Mouse (Mus musculus) activated CD4-positive, CD25-positive, alpha-beta regulatory T cell (primary cell): ENCODE measurements around the gene Sppl2a. TPM values are rescaled to one million over a fixed set of nuclear protein-coding genes. Genes with fewer than 3 reads are reported as not detected.

Source experiments
- polyA plus RNA-seq, 2 experiments: library from polyadenylated mRNA; unstranded; fragments of 100-300 nt; shearing (Covaris generic); gene quantifications; one replicate each; pipeline ENCODE4 v1.2.1; 2017

Sppl2a gene
- 10 to 100 TPM; 54.4 to 69.6 TPM for polyA plus RNA-seq

DNA sequence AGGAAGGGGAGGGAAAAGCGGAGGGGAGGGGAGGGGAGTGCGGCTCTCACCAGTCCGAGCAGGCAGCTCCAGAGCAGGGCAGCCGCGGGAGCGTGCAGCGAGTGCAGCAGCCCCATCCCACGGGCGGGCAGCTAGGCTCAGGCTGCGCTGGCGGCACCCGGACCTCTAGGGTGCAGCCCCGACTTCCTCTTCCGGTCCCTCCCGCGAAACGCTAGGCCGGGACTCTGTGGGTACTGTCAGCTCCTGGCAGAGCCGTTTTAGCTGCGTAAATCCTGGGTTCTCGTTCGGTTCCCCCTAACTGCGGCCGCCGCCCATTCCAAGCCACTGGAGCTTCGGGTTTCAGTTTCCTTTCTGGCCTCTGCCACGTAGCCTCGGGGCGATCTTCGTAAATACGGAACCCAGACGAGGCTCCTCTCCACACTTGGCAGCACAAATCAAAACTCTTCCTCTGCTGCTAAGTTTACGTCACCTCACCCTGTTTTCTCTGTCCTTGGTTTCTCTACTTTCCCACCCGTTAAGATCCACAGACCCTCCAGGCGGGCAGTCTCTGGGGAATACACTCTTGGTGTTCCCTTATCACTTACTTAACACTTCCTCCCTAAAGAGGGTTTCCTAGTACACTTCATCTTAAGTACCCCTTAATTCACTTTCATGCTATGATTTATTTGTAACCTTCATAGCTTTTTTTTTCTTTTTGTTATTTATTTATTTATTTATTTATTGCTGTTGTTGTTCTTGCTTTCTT, at the start of gene Sppl2a:
Gene Sppl2a, minus strand, starts transcription at position 339 of the 745 bp plus-strand sequence.

GRCm38 (mm10) chr2:126875871-126876796, 56.9 kb downstream of the Sppl2a start, which contains the start of gene Trpm7:
Gene Trpm7 (minus strand): TSS chr2:126876230.

Other genes with a start within 250 kb of the Sppl2a start
- 10 to 100 TPM; 39.2 to 41.5 TPM for gene Usp8, start 225.9 kb downstream of the Sppl2a start, polyA plus RNA-seq
- gene Usp50, start 149.8 kb downstream of the Sppl2a start, polyA plus RNA-seq = 1 to 10 TPM; 1.9 to 3.1 TPM
- gene Trpm7, start 57.0 kb downstream of the Sppl2a start, polyA plus RNA-seq = 10 to 100 TPM; 48.2 to 64.7 TPM
- gene Ap4e1, start 75.5 kb upstream of the Sppl2a start, polyA plus RNA-seq = 10 to 100 TPM; 13.7 to 15.9 TPM
- gene Blvra, start 137.4 kb upstream of the Sppl2a start, polyA plus RNA-seq = 10 to 100 TPM; 81.4 to 92.6 TPM
- 10 to 100 TPM; 19.1 to 20.0 TPM for gene Ncaph, start 200.7 kb upstream of the Sppl2a start, polyA plus RNA-seq
- gene Itpripl1, start 210.2 kb upstream of the Sppl2a start, polyA plus RNA-seq = 1 to 10 TPM; 6.7 to 7.8 TPM